Comparison of ENCODE assay signal across 14 mouse cellular contexts in the genomic region with DNA sequence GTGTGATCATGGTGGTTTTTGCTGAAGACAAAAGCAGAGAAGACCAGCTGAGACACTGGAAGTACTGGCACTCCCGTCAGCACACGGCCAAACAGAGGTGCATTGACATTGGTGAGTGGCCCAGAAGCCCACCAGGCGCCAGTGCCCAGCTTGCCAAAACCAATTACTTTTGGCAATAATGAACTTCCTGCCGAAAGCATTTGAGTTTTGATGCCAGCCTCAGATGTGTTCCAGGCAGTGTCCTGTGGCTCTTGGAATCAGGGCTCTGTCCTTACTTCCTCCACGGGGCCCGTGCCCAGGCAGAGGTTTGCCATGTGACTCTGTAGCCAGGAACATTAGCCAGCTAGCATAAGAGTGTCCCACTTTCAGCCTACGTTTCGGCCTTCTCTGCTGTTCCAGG. TPM values are rescaled to one million over a fixed set of nuclear protein-coding genes. Genes with fewer than 3 reads are reported as not detected.
A peak's percentile ranks its signal among the peaks of the same experiment; 100 is the strongest.
DNase-seq lines count a peak whose midpoint lies in the region; ATAC-seq and TF ChIP-seq lines count a peak whose summit lies in the region.
"Had no signal": no experiment of that assay in that cellular context is flagged by ENCODE, and none has a peak within 500 bp of the region (broad histone marks: within the 10 kb centered on the region; RNA-seq: fewer than 3 reads in every experiment).

No protein-coding gene starts in this region.

- peak; percentile 27 for DNase-seq in forebrain, embryonic 14.5 days (ENCODE audit: low spot score)
- DNase-seq in heart, adult 2 months, result peak; percentile 35 to 61
- DNase-seq in midbrain, postnatal 0 days (ENCODE audit: low spot score), result peak; percentile 51
- DNase-seq in midbrain, embryonic 10.5 days (ENCODE audit: low spot score), result no peak
- DNase-seq in left cerebral cortex, postnatal 4 days, result peak; percentile 57
- no peak for DNase-seq in urinary bladder, postnatal 14 days (ENCODE audit: low spot score)
- DNase-seq: kidney, adult 9 months; lung, embryonic 14.5 days; thymus, postnatal 4 days had no signal

- TF ChIP-seq POLR2A in heart, adult 2 months (IDR thresholded peaks at IDR 0.05; ENCODE audit: insufficient read depth, low read depth, low read length), result no peak

- H3K4me1 ChIP-seq in forebrain, embryonic 14.5 days (ENCODE audit: control insufficient read depth, insufficient read depth, low read length), result no peaks in the 10 kb centered on the region
- H3K4me1 ChIP-seq in forebrain, embryonic 12.5 days, result no peaks in the 10 kb centered on the region
- H3K4me1 ChIP-seq in heart, adult 2 months (ENCODE audit: control insufficient read depth, insufficient read depth, low read length), result peaks cover 1% of the 10 kb centered on the region; the same call in 1 of the 2 replicates
- peaks cover 14% of the 10 kb centered on the region for H3K4me1 ChIP-seq in heart, embryonic 11.5 days (ENCODE audit: control insufficient read depth, insufficient read depth, low read length)
- no peaks in the 10 kb centered on the region for H3K4me1 ChIP-seq in midbrain, postnatal 0 days (ENCODE audit: insufficient read depth, low read length)
- peaks cover 4% of the 10 kb centered on the region; the same call in 1 of the 2 replicates for H3K4me1 ChIP-seq in midbrain, embryonic 10.5 days
- H3K4me1 ChIP-seq: embryonic facial prominence, embryonic 12.5 days; limb, embryonic 15.5 days; midbrain, embryonic 15.5 days had no signal

- no peaks in the 10 kb centered on the region for H3K9me3 ChIP-seq in forebrain, embryonic 14.5 days (replicated peaks; ENCODE audit: control insufficient read depth, low read length)
- no peaks in the 10 kb centered on the region for H3K9me3 ChIP-seq in forebrain, embryonic 12.5 days
- H3K9me3 ChIP-seq in heart, embryonic 11.5 days (replicated peaks; ENCODE audit: control insufficient read depth, low read length), result no peaks in the 10 kb centered on the region
- H3K9me3 ChIP-seq in midbrain, postnatal 0 days (ENCODE audit: low read length), result no peaks in the 10 kb centered on the region
- no peaks in the 10 kb centered on the region for H3K9me3 ChIP-seq in midbrain, embryonic 10.5 days (replicated peaks)
- H3K9me3 ChIP-seq: embryonic facial prominence, embryonic 12.5 days; limb, embryonic 15.5 days; midbrain, embryonic 15.5 days had no signal

- intact Hi-C loops in heart, adult 2 months (cut with DNase I), result no loop called here
- intact Hi-C loops in left cerebral cortex, postnatal 4 days (cut with DNase I), result no loop called here

- no peaks in the 10 kb centered on the region for H3K36me3 ChIP-seq in forebrain, embryonic 14.5 days (ENCODE audit: control insufficient read depth, insufficient read depth, low read length)
- H3K36me3 ChIP-seq in forebrain, embryonic 12.5 days (replicated peaks), result no peaks in the 10 kb centered on the region
- H3K36me3 ChIP-seq in heart, adult 2 months (ENCODE audit: control insufficient read depth, insufficient read depth, low read length), result no peaks in the 10 kb centered on the region
- peaks cover 9% of the 10 kb centered on the region; the same call in 1 of the 2 replicates for H3K36me3 ChIP-seq in heart, embryonic 11.5 days (ENCODE audit: control insufficient read depth, insufficient read depth, low read length)
- H3K36me3 ChIP-seq in midbrain, postnatal 0 days (ENCODE audit: insufficient read depth, low read length), result no peaks in the 10 kb centered on the region
- H3K36me3 ChIP-seq in midbrain, embryonic 10.5 days, result no peaks in the 10 kb centered on the region
- H3K36me3 ChIP-seq: embryonic facial prominence, embryonic 12.5 days; limb, embryonic 15.5 days; midbrain, embryonic 15.5 days had no signal

- 0 out of 2 replicates have a peak, but pooled peaks have one; percentile 35 for TF ChIP-seq EP300 in heart, adult 2 months (IDR thresholded peaks at IDR 0.05; ENCODE audit: insufficient read depth, low read depth, low read length)

- TF ChIP-seq CTCF in heart, adult 2 months (IDR thresholded peaks at IDR 0.05), result no peak
- no peak for TF ChIP-seq CTCF in midbrain, postnatal 0 days (IDR thresholded peaks at IDR 0.05)

- no peak overlapping the region for H3K4me2 ChIP-seq in forebrain, embryonic 14.5 days (ENCODE audit: low read length)
- no peak overlapping the region for H3K4me2 ChIP-seq in forebrain, embryonic 12.5 days
- H3K4me2 ChIP-seq in heart, embryonic 11.5 days, result no peak overlapping the region
- no peak overlapping the region for H3K4me2 ChIP-seq in midbrain, postnatal 0 days (ENCODE audit: low read depth, low read length, poor library complexity, severe bottlenecking)
- H3K4me2 ChIP-seq: embryonic facial prominence, embryonic 12.5 days; limb, embryonic 15.5 days; lung, embryonic 14.5 days; midbrain, embryonic 15.5 days had no signal

- H3K27ac ChIP-seq in forebrain, embryonic 14.5 days (ENCODE audit: low read depth, low read length), result no peak overlapping the region
- H3K27ac ChIP-seq in forebrain, embryonic 12.5 days, result no peak overlapping the region
- H3K27ac ChIP-seq in heart, adult 2 months, result no peak overlapping the region
- no peak overlapping the region for H3K27ac ChIP-seq in heart, embryonic 11.5 days (ENCODE audit: low read depth, low read length)
- no peak overlapping the region for H3K27ac ChIP-seq in midbrain, postnatal 0 days (ENCODE audit: low read depth, low read length)
- H3K27ac ChIP-seq in midbrain, embryonic 10.5 days (replicated peaks), result no peak overlapping the region
- H3K27ac ChIP-seq: embryonic facial prominence, embryonic 12.5 days; limb, embryonic 15.5 days; midbrain, embryonic 15.5 days had no signal

- H3K4me3 ChIP-seq in forebrain, embryonic 14.5 days (ENCODE audit: low read depth, low read length), result no peak overlapping the region
- no peak overlapping the region for H3K4me3 ChIP-seq in forebrain, embryonic 12.5 days (replicated peaks)
- no peak overlapping the region for H3K4me3 ChIP-seq in heart, adult 2 months
- H3K4me3 ChIP-seq in heart, embryonic 11.5 days (ENCODE audit: low read depth, low read length), result no peak overlapping the region
- H3K4me3 ChIP-seq in midbrain, postnatal 0 days (ENCODE audit: low read depth, low read length), result no peak overlapping the region
- no peak overlapping the region for H3K4me3 ChIP-seq in midbrain, embryonic 10.5 days
- H3K4me3 ChIP-seq: embryonic facial prominence, embryonic 12.5 days; limb, embryonic 15.5 days; midbrain, embryonic 15.5 days had no signal

- H3K9ac ChIP-seq in forebrain, embryonic 14.5 days (ENCODE audit: low read length), result no peak overlapping the region
- H3K9ac ChIP-seq in forebrain, embryonic 12.5 days, result no peak overlapping the region
- no peak overlapping the region for H3K9ac ChIP-seq in heart, adult 2 months (ENCODE audit: low read depth, low read length)
- H3K9ac ChIP-seq in heart, embryonic 11.5 days (ENCODE audit: low read depth, low read length), result no peak overlapping the region
- no peak overlapping the region for H3K9ac ChIP-seq in midbrain, postnatal 0 days (replicated peaks; ENCODE audit: low read length, poor library complexity, severe bottlenecking)
- H3K9ac ChIP-seq: embryonic facial prominence, embryonic 12.5 days; limb, embryonic 15.5 days; lung, embryonic 14.5 days; midbrain, embryonic 15.5 days had no signal

- no peaks in the 10 kb centered on the region for H3K27me3 ChIP-seq in forebrain, embryonic 14.5 days (replicated peaks; ENCODE audit: control insufficient read depth, insufficient read depth, low read length)
- no peaks in the 10 kb centered on the region for H3K27me3 ChIP-seq in forebrain, embryonic 12.5 days
- H3K27me3 ChIP-seq in heart, adult 2 months (ENCODE audit: control insufficient read depth, insufficient read depth, low read length), result no peaks in the 10 kb centered on the region
- H3K27me3 ChIP-seq in heart, embryonic 11.5 days (ENCODE audit: control insufficient read depth, insufficient read depth, low read length), result no peaks in the 10 kb centered on the region
- no peaks in the 10 kb centered on the region for H3K27me3 ChIP-seq in midbrain, postnatal 0 days (ENCODE audit: insufficient read depth, low read length)
- no peaks in the 10 kb centered on the region for H3K27me3 ChIP-seq in midbrain, embryonic 10.5 days (ENCODE audit: low read depth, poor library complexity, severe bottlenecking)
- H3K27me3 ChIP-seq: embryonic facial prominence, embryonic 12.5 days; limb, embryonic 15.5 days; midbrain, embryonic 15.5 days had no signal

- WGBS in forebrain, embryonic 14.5 days, result 78% methylated on average over 8 of the region's 8 CpGs
- WGBS in forebrain, embryonic 12.5 days, result 91% methylated on average over 8 of the region's 8 CpGs
- WGBS in heart, adult 2 months, result 63% methylated on average over 8 of the region's 8 CpGs
- 84% methylated on average over 8 of the region's 8 CpGs for WGBS in heart, embryonic 11.5 days (ENCODE audit: insufficient replicate concordance)
- WGBS in midbrain, postnatal 0 days, result 82% methylated on average over 8 of the region's 8 CpGs
- 87% methylated on average over 8 of the region's 8 CpGs for WGBS in midbrain, embryonic 10.5 days

- ATAC-seq in forebrain, embryonic 14.5 days, result peak; percentile 20; the same call in 1 of the 2 replicates
- no peak for ATAC-seq in forebrain, embryonic 12.5 days (ENCODE audit: low FRiP score)
- no peak for ATAC-seq in heart, embryonic 11.5 days (replicated peaks; ENCODE audit: insufficient number of reproducible peaks, low FRiP score, low TSS enrichment)
- no peak for ATAC-seq in midbrain, postnatal 0 days (ENCODE audit: low FRiP score)
- ATAC-seq: midbrain, embryonic 15.5 days had no signal

- H3K79me2 ChIP-seq in heart, adult 2 months (replicated peaks; ENCODE audit: control insufficient read depth, insufficient read depth, low read length), result no peaks in the 10 kb centered on the region

RNA-seq across cellular contexts. Expression of gene Grhl1, which starts 12.8 kb away (rescaled TPM):
- 0.72 and 0.79 TPM in 2 replicates for polyA plus RNA-seq in forebrain, embryonic 14.5 days (2014; fragmentation: Nextera tagmentation; extraction: Ambion mirVana)
- polyA plus RNA-seq in forebrain, embryonic 12.5 days (2016; fragmentation: Nextera tagmentation; extraction: Ambion mirVana), result 0.52 and 1.0 TPM in 2 replicates
- total RNA-seq in heart, adult 2 months (2021), result under 1 TPM; 0.43 to 0.73 TPM
- polyA plus RNA-seq in heart, adult 2 months (2012; rRNA removed), result 0.39 and 0.47 TPM in 2 replicates
- 3.3 and 4.9 TPM in 2 replicates for polyA plus RNA-seq in heart, embryonic 11.5 days (2014; fragmentation: Nextera tagmentation; extraction: Ambion mirVana)
- 1.7 and 3.5 TPM in 2 replicates for total RNA-seq in midbrain, postnatal 0 days (2014; rRNA removed)
- 1.8 and 2.2 TPM in 2 replicates for polyA plus RNA-seq in midbrain, postnatal 0 days (2015; fragmentation: Nextera tagmentation; extraction: Ambion mirVana)
- 0.49 and 0.53 TPM in 2 replicates for polyA plus RNA-seq in midbrain, embryonic 10.5 days (2016; fragmentation: Nextera tagmentation; extraction: Ambion mirVana)
- total RNA-seq in left cerebral cortex, postnatal 4 days (2021), result 1 to 10 TPM; 3.2 to 3.7 TPM

Comparison
In these comparisons a context has a peak if more than half of its experiments do, and no peak if none do; other contexts are left out.
1. DNase-seq: peak in forebrain, embryonic 14.5 days (single experiment), heart, adult 2 months (2 of 2), midbrain, postnatal 0 days (single experiment) and left cerebral cortex, postnatal 4 days (single experiment); none in midbrain, embryonic 10.5 days (single experiment) and urinary bladder, postnatal 14 days (single experiment).